Mouse (Mus musculus) thymus, postnatal 36 days (tissue): ENCODE data around the gene Ssrp1.

Experiments used
- DNase-seq, 2 experiments: peaks; one replicate each; pipeline ENCODE4 v3.0.0; 2022; ENCODE audit warnings: mixed read lengths in 2 of 2

Ssrp1 gene

GRCm38 (mm10) chr2:85038336-85038735 lies 1.3 kb downstream of the Ssrp1 start:
- DNase-seq: no peak

- DNase-seq: no peak
These were observed 6.6 kb downstream of the Ssrp1 start for GRCm38 (mm10) chr2:85043623-85044022.

- no peak for DNase-seq
These were observed 9.2 kb downstream of the Ssrp1 start for GRCm38 (mm10) chr2:85046222-85046621.

- DNase-seq: peak in 1 of 2 experiments; percentile 29
These were observed 10.0 kb downstream of the Ssrp1 start for GRCm38 (mm10) chr2:85047081-85047480.

GRCm38 (mm10) chr2:85047596-85048167 lies 10.6 kb downstream of the Ssrp1 start, which contains the start of gene Tnks1bp1:
Tnks1bp1 (plus strand) TSS chr2:85048022.
- DNase-seq: peak; percentile 96 to 97

- DNase-seq: peak; percentile 58 to 76
These were observed 11.2 kb downstream of the Ssrp1 start for GRCm38 (mm10) chr2:85048168-85048751.

GRCm38 (mm10) chr2:85049277-85049676 lies 12.2 kb downstream of the Ssrp1 start:
- no peak for DNase-seq

GRCm38 (mm10) chr2:85050001-85050634 lies 13.1 kb downstream of the Ssrp1 start:
- no peak for DNase-seq

- no peak for DNase-seq
These were observed 13.7 kb downstream of the Ssrp1 start for GRCm38 (mm10) chr2:85050746-85051145.

- DNase-seq: no peak
These were observed 16.3 kb downstream of the Ssrp1 start for GRCm38 (mm10) chr2:85053192-85053816.

- no peak for DNase-seq
These were observed 19.7 kb downstream of the Ssrp1 start for GRCm38 (mm10) chr2:85056711-85057110.

GRCm38 (mm10) chr2:85059677-85060076 lies 22.6 kb downstream of the Ssrp1 start:
- DNase-seq: no peak

GRCm38 (mm10) chr2:85060591-85061060 lies 23.6 kb downstream of the Ssrp1 start:
- DNase-seq: peak; percentile 40 to 52

- DNase-seq: no peak
These were observed 24.1 kb downstream of the Ssrp1 start for GRCm38 (mm10) chr2:85061107-85061541.

GRCm38 (mm10) chr2:85065141-85065875 lies 28.3 kb downstream of the Ssrp1 start:
- DNase-seq: no peak

GRCm38 (mm10) chr2:85066937-85067336 lies 29.9 kb downstream of the Ssrp1 start:
- DNase-seq: no peak

- no peak for DNase-seq
These were observed 31.0 kb downstream of the Ssrp1 start for GRCm38 (mm10) chr2:85067903-85068625.

- DNase-seq: no peak
These were observed 31.6 kb downstream of the Ssrp1 start for GRCm38 (mm10) chr2:85068626-85069025.

- DNase-seq: no peak
These were observed 33.1 kb downstream of the Ssrp1 start for GRCm38 (mm10) chr2:85070086-85070485.

GRCm38 (mm10) chr2:85071921-85072320 lies 34.9 kb downstream of the Ssrp1 start:
- DNase-seq: no peak

GRCm38 (mm10) chr2:85073751-85074150 lies 36.7 kb downstream of the Ssrp1 start:
- DNase-seq: no peak
